Mouse (Mus musculus) cortical plate, adult 2 months (tissue): ENCODE measurements around the gene Gstm1. TPM values are rescaled to one million over a fixed set of nuclear protein-coding genes. Genes with fewer than 3 reads are reported as not detected.
"Not testable (repeated sequence)": the region's sequence is repeated elsewhere in the genome, so short reads cannot be mapped to it uniquely, and the experiment has no call there.

Experiments used
- H3K27ac ChIP-seq: fragments of 200-500 bp; 2 replicates; pipeline ENCODE4 v1.5.1; 2012; ENCODE audit warnings: low read length, control low read depth, inconsistent platforms; ENCODE audit not compliant: insufficient read depth
- H3K4me1 ChIP-seq: fragments of 200-500 bp; 2 replicates; pipeline ENCODE4 v1.6.1; 2011; ENCODE audit warnings: low read length; ENCODE audit not compliant: control insufficient read depth, insufficient read depth
- H3K4me3 ChIP-seq: fragments of 200-500 bp; 2 replicates; pipeline ENCODE4 v1.5.1; 2011; ENCODE audit warnings: mild to moderate bottlenecking, low read length, control low read depth; ENCODE audit not compliant: insufficient read depth
- CTCF ChIP-seq: fragments of 200-500 bp; IDR thresholded peaks from 2 replicates; pipeline ENCODE4 v1.5.1; 2011; ENCODE audit warnings: mild to moderate bottlenecking, control low read depth, low read length; ENCODE audit not compliant: insufficient read depth; ENCODE audit errors: extremely low read depth
- POLR2A ChIP-seq: fragments of 200-500 bp; IDR thresholded peaks from 2 replicates; pipeline ENCODE4 v1.6.1; 2011; ENCODE audit warnings: mild to moderate bottlenecking, low read length, control low read depth; ENCODE audit not compliant: insufficient read depth; ENCODE audit errors: extremely low read depth
- polyA plus RNA-seq: library from polyadenylated mRNA; depleted of rRNA; stranded (reverse); fragments of >200 nt; gene quantifications from 2 replicates; pipeline ENCODE4 v1.2.3, GENCODE M21; 2012

Gstm1 gene
- polyA plus RNA-seq, 1 experiment, result 510 TPM

- no peak for TF ChIP-seq POLR2A
- TF ChIP-seq CTCF, result no peak
- peak overlapping the region; percentile 40; the same call in 1 of the 2 replicates for H3K4me3 ChIP-seq
- H3K27ac ChIP-seq, result 0 out of 2 replicates have a peak overlapping the region, but pooled peaks have one; percentile 4
- peaks cover 5% of the 10 kb centered on the region for H3K4me1 ChIP-seq
Observed at GRCm38 (mm10) chr3:108018190-108018820, 532 bp upstream of the Gstm1 start.

- peak overlapping the region; percentile 40; the same call in 1 of the 2 replicates for H3K4me3 ChIP-seq
- H3K4me1 ChIP-seq, H3K27ac ChIP-seq: not testable (repeated sequence)
Observed at GRCm38 (mm10) chr3:108016468-108016867, 1.3 kb downstream of the Gstm1 start.

GRCm38 (mm10) chr3:108014974-108015346 is 2.8 kb downstream of the Gstm1 start:
- H3K27ac ChIP-seq, result no peak overlapping the region
- no peak overlapping the region for H3K4me3 ChIP-seq
- peaks cover 6% of the 10 kb centered on the region for H3K4me1 ChIP-seq
- no peak for TF ChIP-seq POLR2A
- TF ChIP-seq CTCF, result no peak

DNA sequence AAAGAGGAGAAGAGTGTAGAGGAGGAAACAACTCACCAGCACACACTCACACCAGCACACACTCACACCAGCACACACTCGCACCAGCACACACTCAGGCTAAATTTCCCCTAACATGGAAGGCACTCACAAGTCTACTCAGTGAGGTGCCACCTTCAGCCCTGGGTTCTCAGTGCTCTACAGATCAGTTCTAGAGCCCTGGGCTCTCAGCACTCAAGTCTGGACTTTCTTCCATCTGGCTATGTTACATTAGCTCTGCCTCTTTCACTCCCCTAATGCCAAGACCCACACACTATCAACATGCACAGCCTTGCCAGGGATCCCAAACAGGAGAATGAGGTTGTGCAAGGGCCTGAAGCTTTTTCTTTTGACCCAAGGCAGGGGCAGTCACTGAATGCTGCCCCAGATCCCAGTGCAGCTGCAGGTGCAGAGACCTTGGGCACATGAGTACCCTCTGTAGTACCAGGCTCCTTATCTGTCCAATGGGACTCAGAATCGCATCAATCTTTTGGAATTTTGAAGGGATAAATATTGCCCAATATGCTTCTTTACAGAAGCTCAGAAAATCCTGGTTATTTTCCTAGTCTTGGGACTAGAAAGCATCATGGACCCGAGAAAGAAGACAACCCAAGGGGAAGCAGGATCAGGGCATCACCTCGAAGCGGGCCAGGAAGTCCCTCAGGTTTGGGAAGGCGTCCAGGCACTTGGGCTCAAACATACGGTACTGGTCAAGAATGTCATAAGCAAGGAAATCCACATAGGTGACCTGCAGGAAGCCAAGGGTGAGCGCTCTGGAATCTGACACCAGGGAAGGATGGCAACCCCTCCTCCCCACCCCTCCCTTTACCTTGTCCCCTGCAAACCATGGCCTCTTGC is 3.4 kb downstream of the Gstm1 start:
- TF ChIP-seq POLR2A (no peak), CTCF (no peak)
- Histone ChIP-seq H3K27ac (no peak overlapping the region), H3K4me1 (peaks cover 6% of the 10 kb centered on the region), H3K4me3 (no peak overlapping the region)

DNA sequence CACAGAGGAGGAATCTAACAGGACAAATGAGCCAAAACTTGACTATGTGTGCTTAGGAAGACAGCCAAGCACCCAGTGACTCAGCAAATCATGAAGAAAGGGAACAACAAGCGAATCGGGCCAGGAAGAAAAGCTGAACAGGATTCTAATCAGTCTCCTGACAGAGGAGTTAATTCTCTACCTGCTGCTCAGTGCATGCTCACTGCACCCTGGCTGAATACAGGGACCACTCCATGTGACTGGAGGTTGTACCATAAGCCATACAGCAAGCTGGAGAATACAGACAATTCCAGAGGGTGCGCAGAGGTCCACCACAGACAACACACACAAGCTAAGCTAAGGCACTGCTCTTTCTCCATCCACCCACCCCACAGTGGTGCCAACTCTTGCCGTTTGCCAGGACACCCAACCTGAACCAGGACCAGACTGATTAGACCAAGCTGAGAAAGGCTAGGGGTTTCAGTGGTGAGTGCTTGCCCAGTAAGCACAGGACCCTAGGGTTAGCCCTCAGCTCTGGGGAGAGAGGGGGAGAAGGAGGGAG is 4.4 kb downstream of the Gstm1 start:
- Histone ChIP-seq H3K4me1 (peaks cover 4% of the 10 kb centered on the region), H3K4me3 (no peak overlapping the region), H3K27ac (no peak overlapping the region)
- no peak for TF ChIP-seq CTCF
- no peak for TF ChIP-seq POLR2A

- Histone ChIP-seq H3K27ac (no peak overlapping the region), H3K4me1 (peaks cover 4% of the 10 kb centered on the region), H3K4me3 (no peak overlapping the region)
- TF ChIP-seq CTCF (no peak), POLR2A (no peak)
Observed at GRCm38 (mm10) chr3:108011558-108011957, 6.2 kb downstream of the Gstm1 start.

GRCm38 (mm10) chr3:108010286-108010685 is 7.5 kb downstream of the Gstm1 start:
- no peak overlapping the region for H3K4me3 ChIP-seq
- H3K27ac ChIP-seq, result no peak overlapping the region
- H3K4me1 ChIP-seq, result peaks cover 4% of the 10 kb centered on the region
- TF ChIP-seq CTCF (no peak), POLR2A (no peak)

- TF ChIP-seq CTCF (no peak), POLR2A (no peak)
- no peak overlapping the region for H3K4me3 ChIP-seq
- H3K4me1 ChIP-seq, result no peaks in the 10 kb centered on the region
- H3K27ac ChIP-seq, result no peak overlapping the region
Observed at GRCm38 (mm10) chr3:108002021-108002420, 15.8 kb downstream of the Gstm1 start.

DNA sequence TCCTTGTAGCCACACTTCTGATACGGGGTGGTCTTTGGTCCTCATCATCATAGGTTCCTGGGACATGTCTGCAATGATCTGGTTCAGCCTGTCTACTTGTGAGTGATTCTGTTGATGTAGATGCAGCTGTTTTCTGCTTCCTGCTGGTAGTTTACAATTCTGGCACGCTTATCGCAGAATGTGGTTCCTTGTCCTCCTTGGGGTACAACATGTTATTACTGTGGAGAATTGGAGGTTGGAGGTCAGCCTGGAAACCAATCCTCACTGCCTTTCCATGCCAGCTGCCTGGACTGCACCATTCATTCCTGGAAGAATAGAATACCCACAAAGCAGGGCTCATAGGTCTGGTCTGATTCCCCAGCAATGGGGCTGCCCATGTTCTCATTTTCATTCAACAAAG is 18.3 kb downstream of the Gstm1 start:
- TF ChIP-seq POLR2A (no peak), CTCF (no peak)
- H3K27ac ChIP-seq, result no peak overlapping the region
- no peaks in the 10 kb centered on the region for H3K4me1 ChIP-seq
- no peak overlapping the region for H3K4me3 ChIP-seq

- no peak for TF ChIP-seq POLR2A
- TF ChIP-seq CTCF, result no peak
- no peaks in the 10 kb centered on the region for H3K4me1 ChIP-seq
- H3K4me3 ChIP-seq, result no peak overlapping the region
- H3K27ac ChIP-seq, result no peak overlapping the region
Observed at GRCm38 (mm10) chr3:107998591-107998990, 19.2 kb downstream of the Gstm1 start.
